Mouse (Mus musculus): Measurements from ENCODE around the gene Wdfy1. TPM values are rescaled to one million over a fixed set of nuclear protein-coding genes. Genes with fewer than 3 reads are reported as not detected.

Wdfy1 gene
- polyA plus RNA-seq (2014; fragmentation: Nextera tagmentation; extraction: Ambion mirVana): 54.7 and 55.1 TPM in 2 replicates

- ATAC-seq (ENCODE audit: insufficient read depth, low FRiP score, low TSS enrichment) (peak; percentile 99), DNase-seq (ENCODE audit: low spot score) (peak; percentile 96)
- Histone ChIP-seq H3K36me3 (ENCODE audit: control insufficient read depth, insufficient read depth, low read length) (0 out of 2 replicates have a peak, but pooled peaks cover 2% of the 10 kb centered on the region), H3K27me3 (ENCODE audit: control insufficient read depth, insufficient read depth, low read length) (no peaks in the 10 kb centered on the region), H3K4me3 (ENCODE audit: low read depth, low read length) (peak within 1 kb of the TSS; percentile 72), H3K27ac (ENCODE audit: low read depth, low read length) (peak within 1 kb of the TSS; percentile 80), H3K4me1 (ENCODE audit: control insufficient read depth, insufficient read depth, low read length) (peaks cover 2% of the 10 kb centered on the region; the same call in 1 of the 2 replicates), H3K4me2 (ENCODE audit: low read depth) (peak within 1 kb of the TSS; percentile 44), H3K9me3 (ENCODE audit: control insufficient read depth, low read length) (no peaks in the 10 kb centered on the region), H3K9ac (ENCODE audit: low read length) (peak within 1 kb of the TSS; percentile 84)
- WGBS: under 1% methylated on average over 38 of the region's 38 CpGs
Observed at GRCm38 (mm10) chr1:79775927-79776458, at the start of gene Wdfy1, which contains the start of gene Mrpl44. Gene Wdfy1 (minus strand): TSS chr1:79776143. Gene Mrpl44 (plus strand): TSS chr1:79776018.

GRCm38 (mm10) chr1:79823951-79824633 is 48.1 kb upstream of the Wdfy1 start:
- peaks cover 2% of the 10 kb centered on the region; the same call in 1 of the 2 replicates for H3K36me3 ChIP-seq (ENCODE audit: control insufficient read depth, insufficient read depth, low read length)
- no peak overlapping the region for H3K4me3 ChIP-seq (ENCODE audit: low read depth, low read length)
- no peak overlapping the region for H3K4me2 ChIP-seq (ENCODE audit: low read depth)
- H3K9ac ChIP-seq (ENCODE audit: low read length): no peak overlapping the region
- H3K4me1 ChIP-seq (ENCODE audit: control insufficient read depth, insufficient read depth, low read length): no peaks in the 10 kb centered on the region
- no peak overlapping the region for H3K27ac ChIP-seq (ENCODE audit: low read depth, low read length)
- no peak for ATAC-seq (ENCODE audit: insufficient read depth, low FRiP score, low TSS enrichment)
- H3K9me3 ChIP-seq (ENCODE audit: control insufficient read depth, low read length): no peaks in the 10 kb centered on the region
- DNase-seq (ENCODE audit: low spot score): no peak
- WGBS: 73% methylated on average over 14 of the region's 14 CpGs
- no peaks in the 10 kb centered on the region for H3K27me3 ChIP-seq (ENCODE audit: control insufficient read depth, insufficient read depth, low read length)

GRCm38 (mm10) chr1:79822806-79823525 is 47.0 kb upstream of the Wdfy1 start:
- Histone ChIP-seq H3K27me3 (ENCODE audit: control insufficient read depth, insufficient read depth, low read length) (no peaks in the 10 kb centered on the region), H3K9me3 (ENCODE audit: control insufficient read depth, low read length) (no peaks in the 10 kb centered on the region), H3K4me3 (ENCODE audit: low read depth, low read length) (no peak overlapping the region), H3K27ac (ENCODE audit: low read depth, low read length) (no peak overlapping the region), H3K4me1 (ENCODE audit: control insufficient read depth, insufficient read depth, low read length) (no peaks in the 10 kb centered on the region), H3K4me2 (ENCODE audit: low read depth) (no peak overlapping the region), H3K9ac (ENCODE audit: low read length) (no peak overlapping the region), H3K36me3 (ENCODE audit: control insufficient read depth, insufficient read depth, low read length) (peaks cover 2% of the 10 kb centered on the region; the same call in 1 of the 2 replicates)
- 86% methylated on average over 13 of the region's 13 CpGs for WGBS
- DNase-seq (ENCODE audit: low spot score): no peak
- no peak for ATAC-seq (ENCODE audit: insufficient read depth, low FRiP score, low TSS enrichment)

GRCm38 (mm10) chr1:79819296-79819879 is 43.4 kb upstream of the Wdfy1 start:
- DNase-seq (ENCODE audit: low spot score): no peak
- H3K9me3 ChIP-seq (ENCODE audit: control insufficient read depth, low read length): no peaks in the 10 kb centered on the region
- no peak overlapping the region for H3K4me2 ChIP-seq (ENCODE audit: low read depth)
- no peak overlapping the region for H3K4me3 ChIP-seq (ENCODE audit: low read depth, low read length)
- no peak for ATAC-seq (ENCODE audit: insufficient read depth, low FRiP score, low TSS enrichment)
- 90% methylated on average over 11 of the region's 11 CpGs for whole genome bisulfite sequencing
- H3K36me3 ChIP-seq (ENCODE audit: control insufficient read depth, insufficient read depth, low read length): peaks cover 2% of the 10 kb centered on the region; the same call in 1 of the 2 replicates
- H3K9ac ChIP-seq (ENCODE audit: low read length): no peak overlapping the region
- no peaks in the 10 kb centered on the region for H3K4me1 ChIP-seq (ENCODE audit: control insufficient read depth, insufficient read depth, low read length)
- H3K27ac ChIP-seq (ENCODE audit: low read depth, low read length): no peak overlapping the region
- no peaks in the 10 kb centered on the region for H3K27me3 ChIP-seq (ENCODE audit: control insufficient read depth, insufficient read depth, low read length)

- ATAC-seq (ENCODE audit: insufficient read depth, low FRiP score, low TSS enrichment) (no peak), DNase-seq (ENCODE audit: low spot score) (no peak)
- Histone ChIP-seq H3K27me3 (ENCODE audit: control insufficient read depth, insufficient read depth, low read length) (no peaks in the 10 kb centered on the region), H3K27ac (ENCODE audit: low read depth, low read length) (no peak overlapping the region), H3K9ac (ENCODE audit: low read length) (no peak overlapping the region), H3K36me3 (ENCODE audit: control insufficient read depth, insufficient read depth, low read length) (peaks cover 2% of the 10 kb centered on the region; the same call in 1 of the 2 replicates), H3K4me2 (ENCODE audit: low read depth) (no peak overlapping the region), H3K9me3 (ENCODE audit: control insufficient read depth, low read length) (no peaks in the 10 kb centered on the region), H3K4me3 (ENCODE audit: low read depth, low read length) (no peak overlapping the region), H3K4me1 (ENCODE audit: control insufficient read depth, insufficient read depth, low read length) (no peaks in the 10 kb centered on the region)
- 91% methylated on average over 3 of the region's 3 CpGs for WGBS
Observed at GRCm38 (mm10) chr1:79815446-79815845, 39.5 kb upstream of the Wdfy1 start.

- Histone ChIP-seq H3K9ac (ENCODE audit: low read length) (no peak overlapping the region), H3K4me3 (ENCODE audit: low read depth, low read length) (no peak overlapping the region)
- WGBS: 84% methylated on average over 3 of the region's 3 CpGs
Observed at GRCm38 (mm10) chr1:79809447-79809846, 33.5 kb upstream of the Wdfy1 start.

GRCm38 (mm10) chr1:79806865-79807264 is 30.9 kb upstream of the Wdfy1 start:
- 91% methylated on average over 5 of the region's 5 CpGs for WGBS
- H3K4me1 ChIP-seq (ENCODE audit: control insufficient read depth, insufficient read depth, low read length): no peaks in the 10 kb centered on the region
- DNase-seq (ENCODE audit: low spot score): no peak
- H3K9ac ChIP-seq (ENCODE audit: low read length): no peak overlapping the region
- H3K27me3 ChIP-seq (ENCODE audit: control insufficient read depth, insufficient read depth, low read length): no peaks in the 10 kb centered on the region
- H3K36me3 ChIP-seq (ENCODE audit: control insufficient read depth, insufficient read depth, low read length): no peaks in the 10 kb centered on the region
- H3K4me2 ChIP-seq (ENCODE audit: low read depth): no peak overlapping the region
- ATAC-seq (ENCODE audit: insufficient read depth, low FRiP score, low TSS enrichment): no peak
- H3K4me3 ChIP-seq (ENCODE audit: low read depth, low read length): no peak overlapping the region
- no peak overlapping the region for H3K27ac ChIP-seq (ENCODE audit: low read depth, low read length)
- no peaks in the 10 kb centered on the region for H3K9me3 ChIP-seq (ENCODE audit: control insufficient read depth, low read length)

More at GRCm38 (mm10) chr1:79809447-79809846, 33.5 kb upstream of the Wdfy1 start:
- no peak for ATAC-seq (ENCODE audit: insufficient read depth, low FRiP score, low TSS enrichment)
- no peak overlapping the region for H3K27ac ChIP-seq (ENCODE audit: low read depth, low read length)
- no peaks in the 10 kb centered on the region for H3K27me3 ChIP-seq (ENCODE audit: control insufficient read depth, insufficient read depth, low read length)
- no peak overlapping the region for H3K4me2 ChIP-seq (ENCODE audit: low read depth)
- no peak for DNase-seq (ENCODE audit: low spot score)
- no peaks in the 10 kb centered on the region for H3K36me3 ChIP-seq (ENCODE audit: control insufficient read depth, insufficient read depth, low read length)
- no peaks in the 10 kb centered on the region for H3K9me3 ChIP-seq (ENCODE audit: control insufficient read depth, low read length)
- H3K4me1 ChIP-seq (ENCODE audit: control insufficient read depth, insufficient read depth, low read length): no peaks in the 10 kb centered on the region

- peak; percentile 4; the same call in 1 of the 2 replicates for ATAC-seq (ENCODE audit: insufficient read depth, low FRiP score, low TSS enrichment)
Observed at GRCm38 (mm10) chr1:79803614-79804013, 27.7 kb upstream of the Wdfy1 start.

More at GRCm38 (mm10) chr1:79803614-79804013, 27.7 kb upstream of the Wdfy1 start:
- Histone ChIP-seq H3K9ac (ENCODE audit: low read length) (no peak overlapping the region), H3K4me1 (ENCODE audit: control insufficient read depth, insufficient read depth, low read length) (no peaks in the 10 kb centered on the region), H3K27ac (ENCODE audit: low read depth, low read length) (peak overlapping the region; percentile 56; the same call in 1 of the 2 replicates), H3K4me2 (ENCODE audit: low read depth) (no peak overlapping the region), H3K9me3 (ENCODE audit: control insufficient read depth, low read length) (no peaks in the 10 kb centered on the region), H3K36me3 (ENCODE audit: control insufficient read depth, insufficient read depth, low read length) (no peaks in the 10 kb centered on the region), H3K27me3 (ENCODE audit: control insufficient read depth, insufficient read depth, low read length) (no peaks in the 10 kb centered on the region), H3K4me3 (ENCODE audit: low read depth, low read length) (no peak overlapping the region)
- no peak for DNase-seq (ENCODE audit: low spot score)
- 81% methylated on average over 7 of the region's 7 CpGs for WGBS

Measured in neural tube, embryonic 11.5 days (tissue).